Mouse (Mus musculus) Patski (cell line): ENCODE results near the gene AU040320. TPM values are rescaled to one million over a fixed set of nuclear protein-coding genes. Genes with fewer than 3 reads are reported as not detected.

Experiments used
- ATAC-seq: fragments of 100-300 bp; one replicate; pipeline ENCODE4 v1.8.0; 2021
- CTCF ChIA-PET: fragments of 350-600 bp; sonication (Branson Sonifier 250); formaldehyde crosslinking; loops from one replicate; lab custom pipeline; 2022; ENCODE audit warnings: inconsistent platforms; lab: Charles Lee
- POLR2A ChIA-PET: fragments of 350-600 bp; sonication (Branson Sonifier 250); formaldehyde crosslinking; loops from one replicate; lab custom pipeline; 2022; ENCODE audit warnings: antibody characterized with exemption, inconsistent platforms; lab: Charles Lee
- DNase-seq: peaks from one replicate; pipeline ENCODE4 v3.0.0-alpha.2; 2011; ENCODE audit warnings: low read depth, low spot score
- H3K27me3 ChIP-seq: fragments of 371-371 bp; one replicate; pipeline ENCODE4 v1.5.1; 2021
- CTCF ChIP-seq: fragments of 100-300 bp; IDR thresholded peaks from one replicate; pipeline ENCODE4 v1.5.1; 2021
- in situ Hi-C: fragments of 300-500 bp; cut with MboI; formaldehyde crosslinking; loops from 3 replicates; pipeline ENCODE4 v1.11.1; 2018; ENCODE audit warnings: low pct_unique_long_range_greater_than_20kb, mixed read lengths
- polyA plus RNA-seq: library from polyadenylated mRNA; unstranded; gene quantifications from one replicate; pipeline ENCODE4 v1.2.3, GENCODE M21; 2021

Gene AU040320
- polyA plus RNA-seq, 1 experiment from 2014 or later = 45.6 TPM

DNA sequence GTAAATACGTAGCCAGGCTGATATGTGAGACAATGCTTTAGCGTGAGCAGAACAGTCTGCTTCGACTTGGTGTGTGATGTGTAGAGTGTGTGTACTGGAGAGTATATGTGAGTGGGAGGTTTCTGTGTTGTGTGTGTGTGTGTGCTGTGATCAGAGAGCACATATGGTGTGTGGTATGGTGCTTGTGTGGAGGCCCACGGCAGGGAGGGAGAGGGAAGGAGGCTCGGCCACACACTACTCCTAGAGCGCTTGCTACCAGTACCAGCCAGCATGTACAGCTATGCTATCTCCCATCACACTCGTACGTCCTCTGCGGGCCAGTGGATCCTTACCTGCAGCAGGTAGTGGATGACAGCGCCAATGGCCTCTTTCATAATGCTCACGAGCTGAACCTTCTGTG lies 3.8 kb upstream of the AU040320 start:
- DNase-seq (no peak), ATAC-seq (no peak)
- in situ Hi-C loops = loop anchor here (5.0 kb wide), 1 partner anchor 93 kb away; no protein-coding TSS in a partner anchor
- no peaks in the 10 kb centered on the region for H3K27me3 ChIP-seq
- no peak for TF ChIP-seq CTCF
- ChIA-PET CTCF (interaction anchor here (1.1 kb wide), 1 partner anchor 13 kb away, joined by 3 read pairs; no protein-coding TSS in a partner anchor), POLR2A (interaction anchor here (0.9 kb wide), 1 partner anchor 90 kb away, joined by 3 read pairs; no protein-coding TSS in a partner anchor)

DNA sequence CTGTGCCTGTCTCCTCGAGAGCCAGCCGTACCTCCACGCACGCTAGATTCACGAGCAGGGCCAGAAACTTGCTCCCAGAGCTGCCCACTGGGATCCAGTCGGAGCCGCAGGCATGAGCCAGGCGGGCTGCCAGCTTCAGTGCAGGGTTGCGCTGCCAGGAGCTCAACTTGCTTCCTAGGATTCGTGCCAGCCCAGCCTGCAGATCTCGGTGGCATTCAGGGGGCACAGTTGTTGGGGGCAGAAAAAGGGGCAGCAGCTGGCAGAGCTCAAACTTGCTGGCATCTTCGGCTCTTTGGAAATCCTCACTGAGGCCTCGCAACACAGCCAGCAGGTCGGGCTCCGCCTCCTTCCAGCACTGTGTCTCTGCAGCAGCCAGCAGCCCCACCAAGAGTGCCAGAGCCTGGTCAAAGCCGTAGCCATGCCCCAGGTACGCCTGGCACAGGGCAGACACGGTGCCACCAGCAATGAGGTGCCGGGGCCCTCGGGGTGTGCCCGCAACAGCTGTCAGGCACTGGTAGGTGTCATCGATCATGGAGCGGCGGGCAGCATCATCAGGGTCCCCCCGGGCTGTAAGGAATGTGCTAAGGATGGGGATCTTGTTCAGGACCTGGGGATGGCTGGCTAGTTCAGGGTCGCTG lies 3.2 kb upstream of the AU040320 start:
- POLR2A ChIA-PET = interaction anchor here (0.9 kb wide), 1 partner anchor 90 kb away, joined by 3 read pairs; no protein-coding TSS in a partner anchor
- CTCF ChIA-PET = interaction anchor here (1.1 kb wide), 1 partner anchor 12 kb away, joined by 3 read pairs; no protein-coding TSS in a partner anchor
- no peak for DNase-seq
- H3K27me3 ChIP-seq = no peaks in the 10 kb centered on the region
- no peak for TF ChIP-seq CTCF
- no peak for ATAC-seq
- in situ Hi-C loops = no loop called here

- no peak for TF ChIP-seq CTCF
- DNase-seq (no peak), ATAC-seq (no peak)
- no peaks in the 10 kb centered on the region for H3K27me3 ChIP-seq
- ChIA-PET POLR2A (no interaction called here), CTCF (interaction anchor here (1.1 kb wide), 1 partner anchor 11 kb away, joined by 3 read pairs; no protein-coding TSS in a partner anchor)
- in situ Hi-C loops = no loop called here
These were observed 2.3 kb upstream of the AU040320 start for GRCm38 (mm10) chr4:126750863-126751555.

GRCm38 (mm10) chr4:126751556-126752023 lies 1.8 kb upstream of the AU040320 start:
- CTCF ChIA-PET = no interaction called here
- no peak for TF ChIP-seq CTCF
- ATAC-seq (no peak), DNase-seq (no peak)
- in situ Hi-C loops = no loop called here
- H3K27me3 ChIP-seq = no peaks in the 10 kb centered on the region
- POLR2A ChIA-PET = no interaction called here

GRCm38 (mm10) chr4:126752024-126752607 lies 1.2 kb upstream of the AU040320 start:
- no peaks in the 10 kb centered on the region for H3K27me3 ChIP-seq
- no peak for ATAC-seq
- ChIA-PET POLR2A (interaction anchor here (1.1 kb wide), 1 partner anchor 74 kb away, joined by 4 read pairs; the partner anchor contains the start of gene Psmb2), CTCF (no interaction called here)
- in situ Hi-C loops = no loop called here
- TF ChIP-seq CTCF = no peak
- DNase-seq = no peak

DNA sequence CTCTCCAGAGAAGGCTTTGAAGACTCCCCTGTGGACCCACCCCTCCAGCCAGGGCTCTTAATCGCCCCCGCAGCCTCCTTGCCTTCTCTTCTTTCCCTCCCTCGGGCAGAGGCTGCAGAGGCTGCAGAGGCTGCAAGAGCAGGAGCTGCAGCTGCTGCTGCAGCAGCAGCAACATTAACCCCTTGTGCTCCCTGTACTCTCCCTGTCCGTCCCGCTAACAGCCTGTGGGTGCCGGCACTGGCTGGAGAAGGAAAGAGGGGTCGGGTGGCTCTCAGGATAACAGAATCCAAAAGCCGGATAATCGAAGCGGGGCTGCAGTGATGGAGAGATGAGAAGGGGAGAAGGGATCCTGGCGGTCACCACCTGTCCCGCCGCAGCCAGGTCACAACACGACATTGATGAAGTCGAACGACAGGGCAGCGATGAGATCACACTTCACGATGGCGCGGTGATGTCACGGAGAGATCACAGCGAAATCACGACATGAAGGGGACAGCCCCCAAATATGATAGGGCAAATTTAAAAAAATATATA lies 669 bp upstream of the AU040320 start:
- ATAC-seq (no peak), DNase-seq (no peak)
- no peak for TF ChIP-seq CTCF
- H3K27me3 ChIP-seq = no peaks in the 10 kb centered on the region
- POLR2A ChIA-PET = interaction anchor here (0.6 to 1.6 kb wide), 3 partner anchors 9 to 75 kb away, joined by 3 to 8 read pairs (median 4); partner anchors contain the start of gene Psmb2
- in situ Hi-C loops = no loop called here
- CTCF ChIA-PET = interaction anchor here (2.5 kb wide), 1 partner anchor 87 kb away, joined by 12 read pairs; no protein-coding TSS in a partner anchor

DNA sequence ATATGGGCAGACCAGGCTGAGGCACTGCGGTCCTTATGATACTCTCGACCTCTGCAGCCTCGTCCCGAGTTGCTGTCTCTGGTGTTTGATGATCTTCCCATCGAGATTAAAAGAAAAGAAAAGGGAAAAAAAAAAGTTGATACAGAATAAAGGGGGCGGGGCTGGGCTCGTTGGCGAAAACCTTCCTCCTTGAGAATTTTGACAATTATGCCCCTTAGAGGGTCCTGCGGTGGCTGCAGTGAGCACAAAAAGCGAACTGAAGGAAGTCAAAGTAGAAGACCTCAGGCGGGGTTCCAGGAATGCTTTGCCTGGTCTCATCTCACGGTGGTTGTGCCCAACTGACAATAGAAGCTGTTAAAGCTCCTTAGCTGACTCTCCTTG lies 877 bp downstream of the AU040320 start:
- no peaks in the 10 kb centered on the region for H3K27me3 ChIP-seq
- in situ Hi-C loops = no loop called here
- no peak for ATAC-seq
- ChIA-PET CTCF (interaction anchor here (1.2 to 2.5 kb wide), 3 partner anchors 16 to 86 kb away, joined by 3 to 12 read pairs (median 6); no protein-coding TSS in a partner anchor), POLR2A (interaction anchor here (1.6 kb wide), 1 partner anchor 8 kb away, joined by 8 read pairs; no protein-coding TSS in a partner anchor)
- TF ChIP-seq CTCF = no peak
- DNase-seq = no peak

DNA sequence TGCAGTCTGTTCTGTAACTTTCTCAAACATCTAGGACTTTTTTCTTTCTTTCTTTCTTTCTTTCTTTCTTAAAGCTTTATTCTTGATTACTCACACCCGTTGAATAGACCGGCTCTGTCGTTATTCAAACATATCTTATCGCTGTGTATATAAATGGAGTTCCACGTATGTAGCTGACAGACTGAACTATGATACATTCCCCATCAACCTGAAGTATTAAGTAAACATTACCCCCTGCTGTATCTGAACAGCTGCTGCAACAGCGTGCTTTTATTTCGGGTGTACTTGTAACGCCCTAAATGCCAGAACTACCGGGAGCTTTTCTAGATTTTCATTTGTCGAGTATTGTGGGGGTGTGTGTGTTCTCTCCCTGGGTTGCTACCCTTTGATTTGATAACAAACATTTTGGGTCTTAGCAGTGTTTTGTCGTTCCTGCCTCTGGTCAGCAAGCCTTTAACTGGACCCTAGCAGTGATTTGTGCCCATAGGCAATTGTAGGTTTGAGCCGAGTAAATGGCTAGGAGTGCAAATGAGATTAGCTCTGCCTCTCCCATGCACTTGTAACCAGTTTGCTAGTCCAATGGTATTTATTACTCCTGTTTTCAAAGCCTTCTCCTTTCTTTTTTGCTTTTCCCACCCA lies 1.5 kb downstream of the AU040320 start:
- DNase-seq = no peak
- no peaks in the 10 kb centered on the region for H3K27me3 ChIP-seq
- ATAC-seq = no peak
- POLR2A ChIA-PET = no interaction called here
- no peak for TF ChIP-seq CTCF
- CTCF ChIA-PET = interaction anchor here (1.2 to 2.5 kb wide), 3 partner anchors 15 to 85 kb away, joined by 3 to 12 read pairs (median 6); no protein-coding TSS in a partner anchor
- in situ Hi-C loops = no loop called here

DNA sequence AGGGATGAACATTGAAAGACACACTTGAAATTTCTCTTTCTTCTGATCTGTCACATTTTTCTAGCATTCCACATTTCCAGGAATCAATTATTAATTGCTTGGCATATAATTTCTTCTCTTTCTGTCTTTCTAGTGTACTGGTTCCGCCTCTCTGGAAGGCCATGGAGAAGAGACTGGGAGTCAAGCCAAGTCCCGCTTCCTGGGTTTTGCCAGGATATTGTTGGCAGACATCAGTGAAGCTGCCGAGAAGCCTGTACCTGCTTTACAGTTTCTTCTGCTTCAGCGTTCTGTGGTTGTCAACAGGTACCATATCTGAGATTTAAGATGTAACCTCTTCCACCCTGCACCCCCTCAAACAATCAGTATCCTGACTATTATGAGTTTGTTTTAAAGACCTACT lies 3.4 kb downstream of the AU040320 start:
- no peak for TF ChIP-seq CTCF
- ATAC-seq (no peak), DNase-seq (no peak)
- ChIA-PET CTCF (no interaction called here), POLR2A (no interaction called here)
- no peaks in the 10 kb centered on the region for H3K27me3 ChIP-seq
- in situ Hi-C loops = no loop called here

DNA sequence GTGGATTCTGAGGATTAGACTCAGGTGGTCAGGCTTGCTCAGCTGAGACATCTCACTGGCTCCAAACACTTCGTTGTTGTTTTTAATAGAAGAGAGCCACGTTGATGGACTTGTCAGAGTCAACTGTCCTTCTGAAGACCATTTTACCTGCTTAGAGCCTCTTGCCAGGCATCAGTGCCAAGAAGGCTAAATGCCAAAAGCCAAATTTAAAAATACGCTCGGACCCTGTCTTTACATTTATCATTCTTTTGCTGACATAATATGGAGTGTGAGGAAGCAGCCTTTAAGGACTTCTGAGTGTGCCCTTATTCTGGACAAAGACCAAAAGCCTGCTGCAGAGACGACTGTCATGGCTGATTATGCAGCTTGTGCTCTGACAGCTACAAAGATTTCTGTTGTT lies 5.0 kb downstream of the AU040320 start:
- ATAC-seq = no peak
- in situ Hi-C loops = no loop called here
- H3K27me3 ChIP-seq = no peaks in the 10 kb centered on the region
- no peak for TF ChIP-seq CTCF
- CTCF ChIA-PET = no interaction called here
- DNase-seq = no peak
- POLR2A ChIA-PET = no interaction called here
